Mouse (Mus musculus) urinary bladder, postnatal 25 days (tissue): ENCODE data around the gene Ankrd6.

Experiments used
- DNase-seq: peaks from one replicate; pipeline ENCODE4 v3.0.0; 2022; ENCODE audit warnings: low spot score

The Ankrd6 gene

DNA sequence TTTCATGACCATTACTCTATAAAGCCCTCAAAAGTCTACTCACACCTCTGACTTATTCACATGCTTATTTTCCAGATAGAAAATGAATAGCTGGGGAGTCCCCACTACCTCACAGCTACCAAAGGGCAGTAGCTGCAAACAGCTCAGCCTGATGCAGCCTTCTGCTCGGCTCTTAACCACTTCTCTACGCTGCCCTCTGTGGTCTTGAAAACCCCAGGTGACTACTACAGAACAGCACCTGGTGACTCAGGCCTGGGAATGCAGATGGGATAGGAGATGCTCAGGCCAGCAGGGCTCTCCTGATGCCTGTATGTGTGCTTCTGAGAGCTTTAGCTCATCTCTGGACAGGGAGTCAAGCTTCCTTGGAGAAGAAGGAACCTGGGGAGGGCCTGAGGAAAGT, 45.3 kb downstream of the Ankrd6 start:
- DNase-seq: no peak

GRCm38 (mm10) chr4:32903826-32904225, 46.8 kb downstream of the Ankrd6 start:
- no peak for DNase-seq

- no peak for DNase-seq
Observed at GRCm38 (mm10) chr4:32899051-32899450, 51.6 kb downstream of the Ankrd6 start.

- no peak for DNase-seq
Observed at GRCm38 (mm10) chr4:32891341-32891740, 59.3 kb downstream of the Ankrd6 start.

DNA sequence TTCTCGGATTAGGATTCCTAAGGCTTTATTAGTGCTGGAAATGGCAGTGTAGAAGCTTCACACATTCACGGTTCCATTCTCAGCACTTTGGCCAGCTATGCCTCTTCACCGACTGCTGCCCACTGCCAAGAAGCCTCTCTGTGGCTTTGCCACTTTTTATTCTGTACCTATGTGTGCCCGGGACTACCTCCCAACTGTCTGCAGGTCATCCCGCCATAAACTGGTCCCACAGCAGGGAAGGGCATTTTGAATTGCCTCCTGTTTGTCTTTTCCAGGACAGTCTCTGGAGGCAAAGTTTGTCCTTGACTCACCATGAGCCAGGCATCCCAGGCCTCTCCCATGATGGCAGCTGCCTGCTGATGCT, 59.9 kb downstream of the Ankrd6 start:
- DNase-seq: no peak

DNA sequence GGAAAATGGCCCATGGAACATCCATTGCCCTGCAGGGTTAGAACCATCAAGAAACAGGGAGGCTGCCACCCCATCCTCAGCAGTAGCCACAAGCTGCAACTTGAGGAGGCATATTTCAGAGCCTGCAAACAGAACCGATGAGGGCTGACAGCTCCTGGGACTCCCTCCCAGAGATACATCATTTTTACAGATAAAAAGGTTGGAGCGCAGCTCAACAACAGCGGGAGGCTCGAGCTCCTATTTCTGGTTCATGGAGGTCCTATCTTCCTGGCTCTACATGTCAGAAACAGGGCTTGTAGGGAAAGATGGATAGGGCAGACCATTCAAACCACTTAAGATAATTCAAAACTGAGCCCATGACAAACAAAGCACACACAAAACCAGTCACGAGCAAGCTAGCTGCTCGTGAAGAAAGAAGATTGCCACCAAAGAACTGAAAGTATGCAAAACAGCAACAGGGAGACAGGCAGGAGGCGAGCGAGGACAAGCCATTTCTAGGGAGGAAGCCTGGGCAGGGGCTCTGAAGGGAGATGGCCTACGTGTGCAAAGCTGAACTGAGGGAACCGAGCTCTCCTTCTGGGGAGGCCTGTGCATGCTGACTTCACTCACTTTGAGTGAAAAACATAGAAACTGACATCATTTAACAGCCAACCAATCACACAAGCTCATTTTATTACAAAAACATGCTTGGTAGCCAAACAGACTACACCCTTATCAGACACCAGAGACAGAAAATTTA, 60.5 kb downstream of the Ankrd6 start:
- no peak for DNase-seq

DNA sequence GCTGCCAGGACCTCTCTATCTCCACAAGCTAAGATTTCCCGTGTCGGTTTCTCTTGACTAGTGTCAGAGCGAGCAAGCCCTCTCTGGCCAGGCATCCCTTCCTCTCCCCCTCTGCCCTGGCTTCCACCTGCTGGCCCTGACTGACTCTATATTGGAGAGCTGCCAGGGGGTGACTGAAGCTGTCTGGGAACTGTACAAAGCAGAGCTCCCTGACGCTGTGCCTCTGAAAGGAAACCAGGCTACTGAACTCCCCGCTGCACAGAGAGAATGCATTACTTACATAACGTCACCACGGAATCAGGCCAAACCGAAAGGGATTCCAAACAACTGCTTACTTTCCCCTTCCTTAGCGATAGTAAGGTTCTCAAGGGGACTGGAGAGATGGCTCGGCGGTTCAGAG, 61.4 kb downstream of the Ankrd6 start:
- DNase-seq: no peak

DNA sequence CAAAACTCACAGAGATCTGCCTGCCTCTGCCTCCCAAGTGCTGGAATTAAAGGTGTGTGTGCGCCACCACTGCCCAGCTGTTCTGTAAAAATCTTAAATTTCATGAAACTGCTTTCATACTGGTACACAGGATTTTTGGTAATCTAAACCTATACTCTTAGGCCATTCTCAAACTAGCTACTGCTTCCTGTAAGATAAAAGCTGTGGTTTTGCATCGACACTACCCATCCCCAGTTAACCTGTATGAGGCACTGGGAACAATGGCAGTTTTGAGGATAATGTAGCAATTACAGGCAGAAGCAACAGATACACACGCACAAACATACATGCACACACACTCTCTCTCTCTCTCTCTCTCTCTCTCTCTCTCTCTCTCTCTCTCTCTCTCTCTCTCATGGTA, 64.2 kb downstream of the Ankrd6 start:
- no peak for DNase-seq

- DNase-seq: no peak
Observed at GRCm38 (mm10) chr4:32884599-32884998, 66.0 kb downstream of the Ankrd6 start.

DNA sequence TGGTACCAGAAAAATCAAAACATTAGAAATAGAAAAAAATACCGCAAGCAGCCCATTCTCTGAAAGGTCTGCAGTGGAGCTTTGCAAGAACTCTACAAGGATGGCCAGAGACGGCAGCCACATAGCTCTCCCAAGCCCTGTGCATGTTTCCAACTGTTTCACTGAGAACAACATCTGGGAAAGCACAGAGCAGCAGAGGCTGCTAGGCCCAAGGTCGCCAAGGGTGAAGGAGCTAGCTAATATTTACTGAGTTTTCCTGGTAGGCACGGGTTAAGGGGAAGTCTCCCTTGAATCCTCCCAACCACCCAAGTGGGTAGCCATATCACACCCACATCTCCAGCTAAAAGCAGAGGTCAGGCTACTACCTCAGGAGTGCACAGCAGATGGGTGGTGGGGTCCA, 69.6 kb downstream of the Ankrd6 start:
- no peak for DNase-seq

DNA sequence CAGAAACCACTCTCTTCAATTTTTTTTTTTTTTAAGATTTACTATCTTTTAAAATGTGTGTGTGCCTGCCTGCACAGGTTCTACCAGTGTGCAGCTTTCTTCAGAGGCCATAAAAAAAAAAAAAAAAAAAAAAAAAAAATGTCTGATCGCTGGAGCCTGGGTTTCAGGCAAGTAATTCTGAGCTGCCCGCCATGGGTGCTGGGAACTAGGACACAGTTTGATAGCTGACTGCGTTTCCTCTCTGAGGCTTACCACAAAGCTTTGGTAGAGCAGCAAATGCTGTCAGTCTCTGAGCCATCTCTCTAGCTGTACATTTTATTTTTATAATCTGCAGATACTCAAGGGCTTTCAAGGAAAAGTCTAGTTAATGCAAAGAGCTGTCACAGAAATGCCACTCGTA, 76.0 kb downstream of the Ankrd6 start:
- no peak for DNase-seq

- no peak for DNase-seq
Observed at GRCm38 (mm10) chr4:32872189-32872749, 78.4 kb downstream of the Ankrd6 start.

GRCm38 (mm10) chr4:32869370-32869769, 81.3 kb downstream of the Ankrd6 start:
- no peak for DNase-seq

- DNase-seq: no peak
Observed at GRCm38 (mm10) chr4:32868858-32869257, 81.8 kb downstream of the Ankrd6 start.

DNA sequence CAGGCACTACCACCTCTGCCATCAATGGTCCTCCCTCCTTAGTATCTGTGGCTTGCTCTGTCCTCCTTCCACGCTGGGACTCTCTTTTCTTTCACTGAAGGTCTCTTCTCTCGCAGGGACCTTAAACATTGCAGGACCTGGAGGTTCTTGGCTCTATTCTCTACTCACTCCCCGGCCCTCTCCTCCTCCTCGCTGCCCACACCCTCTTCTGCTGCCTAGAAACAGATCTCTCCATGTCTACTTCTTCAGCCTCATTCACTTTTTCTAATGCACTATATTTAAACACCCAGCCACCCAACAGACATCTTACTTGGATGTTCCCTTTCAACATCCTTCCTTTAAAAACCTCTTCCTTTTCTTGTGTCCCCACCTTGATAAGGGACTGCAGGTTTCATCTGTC, 82.2 kb downstream of the Ankrd6 start:
- no peak for DNase-seq

GRCm38 (mm10) chr4:32867460-32867859, 83.2 kb downstream of the Ankrd6 start:
- no peak for DNase-seq

DNA sequence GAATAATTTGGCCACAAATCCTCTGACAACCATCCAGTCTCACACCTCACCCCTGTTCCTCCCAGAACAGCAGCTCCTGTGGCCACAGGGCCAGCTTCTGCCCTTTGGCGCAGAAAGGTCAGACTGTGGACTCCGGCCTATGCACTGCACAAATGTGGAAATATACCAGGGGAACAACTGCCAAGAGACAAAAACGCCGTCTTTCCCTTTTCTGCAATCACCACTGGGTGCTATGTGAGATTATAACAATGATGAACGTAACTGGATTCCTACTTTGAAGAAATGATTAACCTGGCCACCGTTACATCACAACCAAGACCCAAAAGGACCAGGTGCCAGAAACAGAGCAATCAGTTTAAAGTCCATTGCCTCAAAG, 85.8 kb downstream of the Ankrd6 start:
- DNase-seq: no peak

DNA sequence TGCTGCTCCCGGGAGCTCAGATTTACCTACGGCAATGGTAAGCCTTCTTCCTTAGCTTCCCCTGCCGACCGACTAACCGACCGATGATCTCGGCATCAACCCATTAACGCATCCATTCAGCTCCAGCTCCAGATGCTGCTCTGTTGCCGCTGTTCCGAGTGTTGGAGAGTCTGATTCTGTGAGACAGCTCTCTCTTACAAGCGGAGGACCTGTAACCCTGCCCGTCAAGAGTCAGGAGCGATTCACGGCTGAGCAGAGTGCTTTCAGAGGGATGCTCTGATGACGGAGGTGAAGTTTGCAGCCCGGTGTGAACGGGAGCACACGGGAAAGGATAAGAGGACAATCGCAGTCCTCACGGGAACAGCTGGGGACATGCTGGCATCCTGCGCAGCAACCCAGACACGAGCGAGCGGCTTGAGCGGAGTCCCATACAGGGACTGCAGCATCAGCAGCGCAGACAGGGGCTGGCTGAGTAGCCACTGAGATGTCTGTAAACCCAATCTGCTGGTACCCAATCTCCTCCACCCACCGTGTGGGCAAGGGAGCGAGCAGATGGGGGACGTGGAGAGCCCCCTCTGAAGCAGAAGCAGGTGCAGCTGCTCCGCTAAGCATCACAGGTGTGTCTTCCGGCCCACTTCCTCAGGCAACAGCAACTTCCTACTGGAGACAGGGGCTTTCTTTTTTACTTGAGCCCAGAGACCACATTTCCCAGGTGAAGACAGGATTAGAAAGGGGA, 86.3 kb downstream of the Ankrd6 start:
- DNase-seq: no peak

DNA sequence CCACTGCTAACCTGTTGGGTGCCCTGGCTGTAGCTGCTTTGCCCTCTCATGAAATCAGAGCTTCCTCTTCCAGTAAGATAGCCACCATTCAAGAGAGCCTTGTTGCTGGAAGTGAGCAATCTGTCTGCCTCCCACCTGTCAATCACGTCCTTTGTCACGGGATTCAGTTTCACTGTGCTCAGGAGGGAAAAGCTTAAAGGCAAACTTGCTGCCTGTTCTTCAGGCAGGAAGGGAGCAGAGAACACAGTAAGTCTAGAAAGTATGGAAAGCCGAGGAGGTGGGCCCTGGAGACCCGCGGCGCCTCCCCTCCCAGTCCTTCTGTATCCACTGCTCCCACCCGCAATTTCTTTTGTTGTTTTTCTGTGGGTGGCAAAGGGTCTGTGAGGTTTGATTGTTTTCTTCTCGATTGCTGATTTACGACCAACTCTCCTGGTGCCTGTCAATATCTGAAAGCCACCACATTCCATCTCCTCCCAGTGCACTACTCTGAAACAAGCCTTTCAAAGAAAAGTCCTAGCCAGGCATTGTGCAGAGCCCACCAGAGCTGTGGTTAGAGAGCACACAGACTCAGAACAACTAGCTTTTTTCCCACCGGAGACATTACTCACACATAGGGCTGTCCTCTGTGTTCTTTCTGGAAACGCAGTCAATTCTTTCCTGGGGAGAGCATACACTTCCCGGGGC, 87.1 kb downstream of the Ankrd6 start:
- no peak for DNase-seq

- DNase-seq: no peak
Observed at GRCm38 (mm10) chr4:32862751-32863446, 87.7 kb downstream of the Ankrd6 start.

DNA sequence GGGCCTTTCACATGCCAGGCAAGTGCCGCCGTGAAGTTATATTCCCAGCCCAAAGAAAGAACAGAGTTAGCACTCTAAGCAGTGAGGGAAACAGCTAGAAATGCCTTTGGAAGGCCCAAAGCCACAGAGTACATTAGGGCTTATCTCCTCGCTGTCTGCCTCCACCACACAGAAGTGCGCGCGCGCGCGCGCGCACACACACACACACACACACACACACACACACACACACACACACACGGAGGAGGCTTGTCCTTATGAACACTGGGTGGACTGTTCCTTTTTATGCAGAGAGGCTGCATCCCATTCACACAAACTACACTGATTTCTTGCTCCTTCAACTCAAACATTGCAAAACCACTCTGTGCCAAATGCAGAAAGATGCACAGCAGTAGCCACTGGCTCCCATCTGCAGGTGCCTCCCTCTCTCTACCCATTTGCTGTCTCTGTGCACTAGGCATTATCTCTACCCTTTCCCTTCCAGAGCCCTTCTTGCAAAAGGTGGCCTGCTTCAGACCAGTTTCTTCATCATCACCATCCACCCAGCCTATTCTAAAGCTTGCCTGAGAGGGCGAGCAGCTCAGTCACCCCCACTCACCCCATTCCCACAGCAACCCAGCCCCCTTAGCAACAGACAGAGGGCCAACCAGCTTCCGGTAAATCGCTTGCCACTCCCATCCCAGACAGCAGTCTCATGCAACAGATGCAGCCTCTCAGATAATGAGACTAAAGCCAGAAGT, 88.5 kb downstream of the Ankrd6 start:
- no peak for DNase-seq
